Mouse (Mus musculus): Measurements from ENCODE around the gene Srpk2.

GRCm38 (mm10) chr5:23712130-23713001, 27.9 kb upstream of the Srpk2 start:
- TF ChIP-seq POLR2A (IDR thresholded peaks at IDR 0.05; ENCODE audit: borderline replicate concordance, extremely low read depth, low read depth, low read length), result no peak
- no peak for TF ChIP-seq CTCF (IDR thresholded peaks at IDR 0.05; ENCODE audit: insufficient read depth, low read length)

All from lung, adult 2 months (tissue).